In genomic region chr10:86705922-86706752, GRCm38 (mm10) we compare ENCODE assay signal across 8 mouse cellular contexts. TPM values are rescaled to one million over a fixed set of nuclear protein-coding genes. Genes with fewer than 3 reads are reported as not detected.
A peak's percentile ranks its signal among the peaks of the same experiment; 100 is the strongest.
DNase-seq lines count a peak whose midpoint lies in the region; ATAC-seq lines count a peak whose summit lies in the region.

No protein-coding gene starts in this region.

- peak; percentile 86 for ATAC-seq in frontal cortex, adult (ENCODE audit: low TSS enrichment)
- ATAC-seq in limb, embryonic 13.5 days (ENCODE audit: low FRiP score, low read depth) = peak; percentile 91
- peak; percentile 89 for ATAC-seq in midbrain, embryonic 13.5 days

- WGBS in forebrain, embryonic 10.5 days = 5% methylated on average over 33 of the region's 33 CpGs
- WGBS in limb, embryonic 13.5 days = 5% methylated on average over 33 of the region's 33 CpGs
- 5% methylated on average over 33 of the region's 33 CpGs for WGBS in midbrain, embryonic 13.5 days

- H3K9me3 ChIP-seq in forebrain, embryonic 10.5 days = no peaks in the 10 kb centered on the region
- no peaks in the 10 kb centered on the region for H3K9me3 ChIP-seq in limb, embryonic 13.5 days
- no peaks in the 10 kb centered on the region for H3K9me3 ChIP-seq in midbrain, embryonic 13.5 days

- peaks cover 42% of the 10 kb centered on the region for H3K4me1 ChIP-seq in forebrain, embryonic 10.5 days
- H3K4me1 ChIP-seq in limb, embryonic 13.5 days = peaks cover 34% of the 10 kb centered on the region
- peaks cover 41% of the 10 kb centered on the region for H3K4me1 ChIP-seq in midbrain, embryonic 13.5 days (replicated peaks)

- intact Hi-C loops in heart, postnatal 36 days (cut with DNase I) = loop anchor here (2.0 to 10.0 kb wide), 4 partner anchors 25 to 751 kb away; partner anchors contain the start of genes Fbxo7, Nt5dc3 and Rtcb

- peaks cover 32% of the 10 kb centered on the region for H3K36me3 ChIP-seq in forebrain, embryonic 10.5 days (replicated peaks)
- peaks cover 27% of the 10 kb centered on the region for H3K36me3 ChIP-seq in limb, embryonic 13.5 days
- peaks cover 23% of the 10 kb centered on the region for H3K36me3 ChIP-seq in midbrain, embryonic 13.5 days

- H3K27ac ChIP-seq in forebrain, embryonic 10.5 days = peak overlapping the region; percentile 98
- peak overlapping the region; percentile 95 for H3K27ac ChIP-seq in limb, embryonic 13.5 days
- peak overlapping the region; percentile 93 for H3K27ac ChIP-seq in midbrain, embryonic 13.5 days

- peak overlapping the region; percentile 94 for H3K4me3 ChIP-seq in forebrain, embryonic 10.5 days
- H3K4me3 ChIP-seq in limb, embryonic 13.5 days = peak overlapping the region; percentile 90
- peak overlapping the region; percentile 93 for H3K4me3 ChIP-seq in midbrain, embryonic 13.5 days (replicated peaks)

- H3K27me3 ChIP-seq in forebrain, embryonic 10.5 days (ENCODE audit: poor library complexity, severe bottlenecking) = no peaks in the 10 kb centered on the region
- no peaks in the 10 kb centered on the region for H3K27me3 ChIP-seq in limb, embryonic 13.5 days
- H3K27me3 ChIP-seq in midbrain, embryonic 13.5 days = no peaks in the 10 kb centered on the region

- H3K9ac ChIP-seq in limb, embryonic 13.5 days = peak overlapping the region; percentile 72
- H3K9ac ChIP-seq in midbrain, embryonic 13.5 days (replicated peaks) = peak overlapping the region; percentile 71

- DNase-seq in frontal cortex, adult 2 months (ENCODE audit: extremely low spot score in 1 of 2, low spot score in 1 of 2) = no peak
- DNase-seq in adrenal gland, postnatal 10 days = peak; percentile 78
- peak; percentile 80 for DNase-seq in forebrain, embryonic 10.5 days (ENCODE audit: extremely low spot score, low spot score)
- peak; percentile 78 to 90 for DNase-seq in heart, postnatal 36 days
- peak; percentile 82 to 87 for DNase-seq in spleen, postnatal 10 days (ENCODE audit: low spot score in 2 of 2)

- H3K4me2 ChIP-seq in limb, embryonic 13.5 days (replicated peaks) = peak overlapping the region; percentile 93
- peak overlapping the region; percentile 61 for H3K4me2 ChIP-seq in midbrain, embryonic 13.5 days (replicated peaks)

RNA-seq across cellular contexts. Expression of gene Ttc41, which starts 0.5 kb away (rescaled TPM):
- polyA plus RNA-seq in frontal cortex, adult 2 months (2012; rRNA removed) = 2.2 and 3.3 TPM in 2 replicates
- 1 to 10 TPM; 2.2 to 2.5 TPM for total RNA-seq in adrenal gland, postnatal 10 days (2021)
- 2.6 and 3.2 TPM in 2 replicates for polyA plus RNA-seq in forebrain, embryonic 10.5 days (2016; fragmentation: Nextera tagmentation; extraction: Ambion mirVana)
- total RNA-seq in heart, postnatal 36 days (2021) = 1 to 10 TPM; 1.4 to 2.2 TPM
- polyA plus RNA-seq in limb, embryonic 13.5 days (2015; fragmentation: Nextera tagmentation; extraction: Ambion mirVana) = 1.7 and 2.2 TPM in 2 replicates
- 2.4 and 3.5 TPM in 2 replicates for polyA plus RNA-seq in midbrain, embryonic 13.5 days (2015; fragmentation: Nextera tagmentation; extraction: Ambion mirVana)

RNA-seq across cellular contexts. Expression of gene Hsp90b1, which starts 0.8 kb away (rescaled TPM):
- 188 and 199 TPM in 2 replicates for polyA plus RNA-seq in frontal cortex, adult 2 months (2012; rRNA removed)
- total RNA-seq in adrenal gland, postnatal 10 days (2021) = 100 to 1,000 TPM; 394 to 499 TPM
- 572 and 613 TPM in 2 replicates for polyA plus RNA-seq in forebrain, embryonic 10.5 days (2016; fragmentation: Nextera tagmentation; extraction: Ambion mirVana)
- total RNA-seq in heart, postnatal 36 days (2021) = 100 to 1,000 TPM; 360 to 389 TPM
- 634 and 696 TPM in 2 replicates for polyA plus RNA-seq in limb, embryonic 13.5 days (2015; fragmentation: Nextera tagmentation; extraction: Ambion mirVana)
- polyA plus RNA-seq in midbrain, embryonic 13.5 days (2015; fragmentation: Nextera tagmentation; extraction: Ambion mirVana) = 345 and 354 TPM in 2 replicates

RNA-seq across cellular contexts. Expression of gene Gm49358, which starts 57.6 kb away (rescaled TPM):
- not detected in 2 replicates for polyA plus RNA-seq in frontal cortex, adult 2 months (2012; rRNA removed)
- total RNA-seq in adrenal gland, postnatal 10 days (2021) = 1 to 10 TPM; 7.5 to 7.8 TPM
- polyA plus RNA-seq in forebrain, embryonic 10.5 days (2016; fragmentation: Nextera tagmentation; extraction: Ambion mirVana) = not detected in 2 replicates
- 10 to 100 TPM; 10.3 to 14.5 TPM for total RNA-seq in heart, postnatal 36 days (2021)
- polyA plus RNA-seq in limb, embryonic 13.5 days (2015; fragmentation: Nextera tagmentation; extraction: Ambion mirVana) = 0.27 TPM in 1 of 2 replicates, not detected in the other
- polyA plus RNA-seq in midbrain, embryonic 13.5 days (2015; fragmentation: Nextera tagmentation; extraction: Ambion mirVana) = not detected in 2 replicates

Comparison
In these comparisons a context has a peak if more than half of its experiments do, and no peak if none do; other contexts are left out.
1. DNase-seq: peak in adrenal gland, postnatal 10 days (single experiment), forebrain, embryonic 10.5 days (single experiment), heart, postnatal 36 days (2 of 2) and spleen, postnatal 10 days (2 of 2); none in frontal cortex, adult 2 months (0 of 2).
2. Peak in every context shown above with its lines, with median percentiles within 50 percentile points of each other: ATAC-seq, H3K27ac ChIP-seq and H3K4me3 ChIP-seq.